Mouse (Mus musculus): Measurements from ENCODE around the gene Asxl1. TPM values are rescaled to one million over a fixed set of nuclear protein-coding genes. Genes with fewer than 3 reads are reported as not detected.
"Not testable (repeated sequence)": the region's sequence is repeated elsewhere in the genome, so short reads cannot be mapped to it uniquely, and the experiment has no call there.

Gene Asxl1
- polyA plus RNA-seq, 1 experiment from 2014 or later: 13.5 TPM

DNA sequence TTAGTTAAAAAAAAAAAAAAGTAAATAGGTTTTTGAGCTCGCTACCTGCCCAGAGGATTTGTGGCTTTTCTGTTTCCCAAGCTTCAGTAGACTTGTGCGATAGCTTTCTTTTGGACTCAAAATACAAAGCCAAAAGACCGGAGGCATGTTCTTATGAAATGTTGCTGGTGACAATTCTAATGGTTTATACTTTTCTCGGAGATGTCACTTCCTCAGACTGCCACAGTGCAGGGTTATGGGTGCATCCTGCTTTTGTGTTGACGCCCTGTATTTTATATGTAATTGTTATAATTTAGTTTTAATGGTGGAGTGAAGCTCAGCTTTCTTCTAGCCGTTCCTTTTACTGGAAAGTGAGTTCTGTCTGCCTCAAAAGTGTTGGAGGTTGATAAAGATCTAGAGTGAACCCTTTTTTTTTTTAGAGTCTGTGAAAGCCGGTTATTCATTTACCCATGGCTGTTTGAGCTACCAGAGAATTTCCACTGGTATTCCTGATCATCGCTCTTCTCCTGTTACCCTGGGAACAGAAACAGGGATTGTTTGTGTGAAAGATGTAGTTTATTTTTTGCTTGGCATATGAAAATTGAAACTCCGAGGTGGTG, 1.7 kb downstream of the Asxl1 start:
- Histone ChIP-seq H3K27ac (peak overlapping the region; percentile 97), H3K9me3 (no peaks in the 10 kb centered on the region), H3K9ac (peak overlapping the region; percentile 86), H3K4me3 (replicated peaks) (peak overlapping the region; percentile 82), H3K27me3 (replicated peaks) (no peaks in the 10 kb centered on the region), H3K36me3 (no peaks in the 10 kb centered on the region), H3K4me1 (replicated peaks) (peaks cover 18% of the 10 kb centered on the region), H3K4me2 (replicated peaks) (peak overlapping the region; percentile 69)
- 3% methylated on average over 9 of the region's 9 CpGs for WGBS
- ATAC-seq: no peak

DNA sequence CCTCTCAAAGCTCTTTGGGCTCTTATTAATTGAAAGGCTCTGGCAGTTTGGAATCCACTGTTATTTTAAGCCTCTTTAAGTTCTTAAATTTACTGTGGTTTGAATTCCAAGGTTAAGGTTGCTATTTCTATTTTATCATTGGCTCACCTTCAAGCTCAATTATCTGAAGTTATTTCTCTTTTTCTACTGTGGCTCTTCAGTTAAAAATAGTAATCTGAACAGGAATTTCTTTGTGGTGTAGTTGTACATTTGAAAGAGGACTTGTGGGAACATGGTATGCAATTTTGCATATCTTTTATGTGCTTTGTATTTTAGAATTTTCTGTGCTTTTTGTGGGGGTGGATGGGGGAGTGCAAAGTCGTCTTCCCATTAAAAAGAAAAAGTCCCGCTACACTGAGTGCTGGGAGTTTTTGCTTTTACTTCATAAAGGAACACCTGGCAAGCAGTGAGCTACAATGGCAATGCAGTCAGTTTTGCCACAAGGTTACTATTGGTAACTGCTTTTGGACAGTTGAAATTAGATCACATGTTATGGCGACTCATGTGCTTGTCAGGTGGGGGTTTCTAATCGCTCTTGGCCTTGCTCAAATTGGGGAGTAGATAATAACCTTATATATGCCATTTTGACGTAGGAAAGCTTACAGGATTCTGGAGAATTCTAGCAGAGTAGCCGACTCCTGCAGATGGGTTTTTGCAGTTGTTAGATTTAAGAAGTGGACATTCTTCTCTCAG, 2.6 kb downstream of the Asxl1 start:
- ATAC-seq: no peak
- peaks cover 18% of the 10 kb centered on the region for H3K4me1 ChIP-seq (replicated peaks)
- no peaks in the 10 kb centered on the region for H3K36me3 ChIP-seq
- H3K27me3 ChIP-seq (replicated peaks): no peaks in the 10 kb centered on the region
- no peak overlapping the region for H3K27ac ChIP-seq
- H3K9ac ChIP-seq: no peak overlapping the region; the same call in 1 of the 2 replicates
- no peaks in the 10 kb centered on the region for H3K9me3 ChIP-seq
- peak overlapping the region; percentile 69 for H3K4me2 ChIP-seq (replicated peaks)
- WGBS: 52% methylated on average over 6 of the region's 6 CpGs
- H3K4me3 ChIP-seq (replicated peaks): no peak overlapping the region; the same call in 1 of the 2 replicates

DNA sequence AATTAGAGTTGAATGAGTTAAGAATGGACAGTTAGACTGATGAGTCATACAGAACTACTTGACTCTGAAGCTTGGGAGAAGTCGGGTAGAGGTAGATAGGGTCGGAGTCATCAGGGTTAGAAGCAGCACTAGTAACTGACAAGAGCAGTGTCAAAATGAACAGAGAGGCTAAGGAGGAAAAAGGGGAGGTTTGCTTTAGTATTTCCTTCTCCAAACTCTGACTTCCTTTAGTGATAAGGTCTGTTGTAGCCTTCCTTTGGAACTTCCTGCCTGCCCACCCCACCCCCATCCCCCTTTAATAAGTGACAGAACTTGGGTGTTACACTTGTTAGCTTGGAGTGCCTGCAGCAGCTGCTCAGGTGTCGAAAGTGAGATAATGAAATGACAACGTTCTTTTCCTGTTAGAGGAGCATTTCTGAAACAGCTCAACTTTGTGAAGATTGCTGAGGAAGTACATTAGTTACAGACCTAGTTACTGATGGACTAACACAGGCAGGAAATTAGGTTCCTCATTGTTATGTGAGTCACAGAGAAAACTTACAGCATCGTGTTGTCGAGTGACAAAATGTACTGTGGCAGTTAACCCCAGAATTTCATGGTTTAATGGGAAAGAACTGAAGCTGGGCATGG, 5.0 kb downstream of the Asxl1 start:
- H3K9me3 ChIP-seq: no peaks in the 10 kb centered on the region
- 27% methylated on average over 6 of the region's 6 CpGs for WGBS
- no peak overlapping the region for H3K9ac ChIP-seq
- ATAC-seq: peak; percentile 35
- H3K27ac ChIP-seq: peak overlapping the region; percentile 13
- H3K4me3 ChIP-seq (replicated peaks): no peak overlapping the region
- peaks cover 13% of the 10 kb centered on the region for H3K4me1 ChIP-seq (replicated peaks)
- peaks cover 10% of the 10 kb centered on the region; the same call in 1 of the 2 replicates for H3K36me3 ChIP-seq
- peak overlapping the region; percentile 15; the same call in 1 of the 2 replicates for H3K4me2 ChIP-seq (replicated peaks)
- H3K27me3 ChIP-seq (replicated peaks): no peaks in the 10 kb centered on the region

DNA sequence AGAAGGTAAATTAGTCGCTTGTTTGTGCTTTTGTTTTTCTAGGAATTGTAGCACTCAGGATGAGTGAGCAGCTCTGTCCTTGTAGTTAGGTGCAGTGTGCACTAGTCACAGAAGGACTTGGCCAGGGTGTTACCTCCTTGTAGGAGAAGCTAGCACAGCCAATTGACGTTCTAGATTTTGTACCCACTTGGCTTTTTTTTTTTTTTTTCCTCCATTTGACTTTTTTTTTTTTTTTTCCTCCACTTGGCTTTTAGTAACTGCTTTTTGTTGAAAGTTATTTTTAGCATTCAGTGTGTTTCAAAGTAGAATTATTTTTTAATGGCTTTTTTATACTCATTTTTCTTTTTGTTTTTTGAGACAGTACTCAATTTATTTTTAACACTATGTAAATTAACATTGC, 9.0 kb downstream of the Asxl1 start:
- H3K4me2 ChIP-seq (replicated peaks): no peak overlapping the region
- ATAC-seq: no peak
- no peak overlapping the region for H3K9ac ChIP-seq
- peaks cover 29% of the 10 kb centered on the region for H3K36me3 ChIP-seq
- no peaks in the 10 kb centered on the region for H3K27me3 ChIP-seq (replicated peaks)
- peaks cover 6% of the 10 kb centered on the region for H3K4me1 ChIP-seq (replicated peaks)
- 0 out of 2 replicates have a peak overlapping the region, but pooled peaks have one; percentile 17 for H3K27ac ChIP-seq
- H3K9me3 ChIP-seq: no peaks in the 10 kb centered on the region
- 90% methylated on average over 2 of the region's 2 CpGs for WGBS
- H3K4me3 ChIP-seq (replicated peaks): no peak overlapping the region

DNA sequence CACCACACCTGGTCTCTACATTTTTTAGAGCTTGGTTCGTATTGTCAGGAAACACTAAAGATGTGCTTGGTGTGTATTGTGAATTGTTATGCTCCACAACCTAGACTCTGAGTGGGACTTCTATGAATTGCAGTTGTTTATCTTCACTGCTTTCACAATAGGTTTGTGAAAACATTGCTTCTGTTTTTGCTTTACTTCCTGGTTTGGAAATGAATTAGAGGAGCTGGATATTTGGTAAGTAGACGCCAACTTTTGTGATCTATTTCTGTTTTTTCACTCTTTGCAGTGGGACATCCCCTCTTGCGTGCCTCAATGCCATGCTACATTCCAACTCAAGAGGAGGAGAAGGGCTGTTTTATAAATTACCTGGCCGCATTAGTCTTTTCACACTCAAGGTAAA, 11.2 kb downstream of the Asxl1 start:
- Histone ChIP-seq H3K9me3 (no peaks in the 10 kb centered on the region), H3K4me3 (replicated peaks) (no peak overlapping the region), H3K27me3 (replicated peaks) (no peaks in the 10 kb centered on the region), H3K9ac (no peak overlapping the region), H3K36me3 (peaks cover 29% of the 10 kb centered on the region), H3K4me1 (replicated peaks) (no peaks in the 10 kb centered on the region), H3K27ac (no peak overlapping the region), H3K4me2 (replicated peaks) (no peak overlapping the region)
- 93% methylated on average over 4 of the region's 4 CpGs for WGBS
- ATAC-seq: no peak

DNA sequence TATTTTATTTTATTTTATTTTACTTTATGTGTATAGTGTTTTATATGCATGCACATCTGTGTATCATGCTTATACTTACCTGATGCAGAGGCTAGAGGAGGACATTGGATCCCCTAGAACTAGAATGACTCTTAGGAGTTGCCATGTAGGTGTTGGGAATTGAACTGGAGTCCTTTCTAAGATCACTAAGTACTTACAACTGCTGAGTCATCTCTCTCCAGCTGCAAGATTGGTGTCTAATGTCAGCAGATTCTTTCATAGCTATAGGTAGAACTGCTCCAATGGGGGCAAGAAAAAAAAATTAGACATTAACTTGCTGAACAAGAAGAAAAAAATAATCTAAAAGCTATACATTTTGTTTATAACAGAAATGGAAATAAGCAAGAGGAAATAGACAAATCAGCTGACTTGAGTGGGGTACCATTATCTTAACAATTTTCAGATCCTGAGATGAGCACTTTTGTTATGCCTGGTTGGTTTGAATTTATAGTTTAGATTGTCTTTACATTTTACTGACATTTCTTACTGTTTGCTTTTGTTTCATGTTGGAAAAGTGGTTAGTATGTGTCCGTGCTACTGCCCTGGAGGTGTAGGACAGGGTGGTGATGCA, 15.6 kb downstream of the Asxl1 start:
- WGBS: 94% methylated on average over 1 of the region's 1 CpGs
- Histone ChIP-seq H3K4me2 (replicated peaks) (no peak overlapping the region), H3K36me3 (peaks cover 29% of the 10 kb centered on the region), H3K4me3 (replicated peaks) (no peak overlapping the region), H3K9me3 (no peaks in the 10 kb centered on the region), H3K9ac (no peak overlapping the region), H3K27ac (no peak overlapping the region), H3K4me1 (replicated peaks) (no peaks in the 10 kb centered on the region), H3K27me3 (replicated peaks) (no peaks in the 10 kb centered on the region)
- ATAC-seq: no peak

DNA sequence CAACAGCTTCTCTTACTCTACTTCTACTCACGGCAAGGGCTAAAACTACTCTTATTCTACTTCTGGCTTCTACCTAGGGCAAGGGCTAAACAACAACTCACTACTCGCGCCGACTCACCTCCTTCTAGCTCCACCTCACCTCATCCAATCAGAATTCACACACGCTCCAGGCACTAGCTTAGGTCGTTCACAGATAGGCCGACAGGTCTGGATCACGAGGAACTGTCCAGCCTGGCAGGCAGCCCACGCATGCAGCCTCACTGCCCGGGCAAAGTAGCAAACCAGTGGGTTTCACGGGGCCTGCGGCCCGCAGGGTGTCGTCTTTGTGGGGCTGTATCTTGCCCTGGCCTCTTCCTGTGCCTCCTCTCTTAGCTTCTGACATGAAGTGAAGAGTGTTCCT, 18.9 kb downstream of the Asxl1 start:
- peaks cover 30% of the 10 kb centered on the region for H3K36me3 ChIP-seq
- H3K27me3 ChIP-seq (replicated peaks); H3K27ac ChIP-seq; H3K9ac ChIP-seq; H3K4me3 ChIP-seq (replicated peaks); ATAC-seq; H3K4me1 ChIP-seq (replicated peaks); H3K9me3 ChIP-seq; H3K4me2 ChIP-seq (replicated peaks): not testable (repeated sequence)
- 95% methylated on average over 14 of the region's 14 CpGs for WGBS

DNA sequence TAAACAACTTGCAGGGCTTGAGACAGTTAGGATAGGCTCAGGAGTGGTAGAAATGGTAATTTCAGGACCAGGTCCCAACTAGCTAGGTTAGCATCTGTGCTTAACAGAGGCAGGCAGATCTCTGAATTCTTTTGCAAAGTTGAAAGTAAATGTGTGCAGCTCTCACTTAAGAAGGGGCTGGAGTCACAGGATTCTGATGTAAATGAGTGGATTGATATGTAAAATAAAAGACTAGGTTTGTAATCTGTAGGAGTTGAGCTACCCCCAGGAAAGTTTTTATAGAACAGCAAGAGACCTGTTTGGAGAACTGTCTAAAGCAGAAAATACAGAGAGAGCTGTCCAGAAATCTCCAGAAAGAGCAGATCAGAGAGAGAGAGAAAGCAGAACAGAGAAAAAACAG, 25.2 kb downstream of the Asxl1 start:
- Histone ChIP-seq H3K9me3 (no peaks in the 10 kb centered on the region), H3K36me3 (peaks cover 18% of the 10 kb centered on the region), H3K4me3 (replicated peaks) (no peak overlapping the region), H3K27me3 (replicated peaks) (no peaks in the 10 kb centered on the region), H3K4me1 (replicated peaks) (no peaks in the 10 kb centered on the region), H3K9ac (no peak overlapping the region), H3K4me2 (replicated peaks) (no peak overlapping the region), H3K27ac (no peak overlapping the region)
- no peak for ATAC-seq

DNA sequence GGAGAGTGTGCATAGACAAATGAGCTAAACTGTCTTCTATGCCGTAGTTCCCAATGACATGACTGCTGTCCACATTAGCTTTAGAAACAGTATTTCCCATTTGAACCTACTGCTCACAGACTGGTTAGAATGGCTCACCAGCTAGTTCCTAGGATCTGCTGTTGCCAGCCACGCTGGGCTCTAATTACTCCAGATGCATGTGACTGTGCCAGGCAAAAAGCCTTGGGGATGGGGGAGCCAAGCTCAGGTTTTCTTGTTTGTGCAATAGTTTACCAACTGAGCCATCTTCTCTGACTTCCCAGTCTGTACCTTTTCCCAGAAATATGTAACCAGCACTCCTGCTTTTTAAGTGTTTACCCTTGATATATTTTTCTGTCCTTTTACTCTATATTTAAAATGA, 29.8 kb downstream of the Asxl1 start:
- no peak overlapping the region for H3K4me2 ChIP-seq (replicated peaks)
- no peak for ATAC-seq
- 81% methylated on average over 2 of the region's 2 CpGs for WGBS

DNA sequence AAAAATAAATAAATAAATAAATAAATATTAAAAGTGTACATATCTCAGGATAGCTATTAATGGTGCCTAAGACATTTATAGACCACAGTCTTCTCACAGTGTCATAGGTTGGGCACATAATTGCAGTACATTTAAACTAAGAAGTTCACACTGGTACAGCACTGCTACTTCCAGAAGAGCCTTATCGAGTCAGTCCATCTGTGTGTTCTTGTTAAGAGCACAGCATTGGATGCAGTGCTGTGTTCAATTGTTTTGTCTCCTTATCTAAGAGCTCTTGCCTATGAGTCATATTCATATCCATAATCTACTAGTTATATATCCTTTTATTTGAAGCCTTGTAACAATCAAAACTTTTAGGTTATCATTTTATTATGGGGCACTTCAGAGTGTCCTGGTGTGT, 34.9 kb downstream of the Asxl1 start:
- no peak for ATAC-seq
- Histone ChIP-seq H3K4me2 (replicated peaks) (no peak overlapping the region), H3K36me3 (peaks cover 9% of the 10 kb centered on the region)

More for the DNA sequence above, 29.8 kb downstream of the Asxl1 start:
- H3K9me3 ChIP-seq: no peaks in the 10 kb centered on the region
- no peaks in the 10 kb centered on the region for H3K27me3 ChIP-seq (replicated peaks)
- 0 out of 2 replicates have a peak, but pooled peaks cover 2% of the 10 kb centered on the region for H3K36me3 ChIP-seq
- no peaks in the 10 kb centered on the region for H3K4me1 ChIP-seq (replicated peaks)
- H3K27ac ChIP-seq: no peak overlapping the region
- no peak overlapping the region for H3K4me3 ChIP-seq (replicated peaks)
- H3K9ac ChIP-seq: no peak overlapping the region

DNA sequence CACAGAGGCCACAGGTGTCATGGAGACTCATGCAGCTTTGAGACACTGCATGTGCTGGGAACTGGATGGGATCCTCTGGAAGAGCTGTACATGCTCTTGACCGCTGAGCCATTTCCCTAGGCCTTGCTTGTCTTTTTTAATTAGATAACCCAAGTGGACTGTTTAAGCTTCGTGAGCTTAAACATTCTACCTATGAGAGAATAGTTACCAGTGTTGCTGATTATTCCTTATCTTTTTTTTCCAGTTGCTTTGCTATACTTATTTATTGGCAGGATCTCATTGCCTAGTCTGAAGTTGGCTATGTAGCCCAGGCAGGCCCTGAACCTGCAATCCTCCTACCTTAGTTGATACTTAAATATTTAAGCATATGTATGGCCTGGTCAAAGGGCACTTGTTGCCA, 44.2 kb downstream of the Asxl1 start:
- Histone ChIP-seq H3K4me3 (replicated peaks) (no peak overlapping the region), H3K27ac (no peak overlapping the region), H3K9me3 (no peaks in the 10 kb centered on the region), H3K4me1 (replicated peaks) (no peaks in the 10 kb centered on the region), H3K4me2 (replicated peaks) (no peak overlapping the region), H3K27me3 (replicated peaks) (no peaks in the 10 kb centered on the region), H3K9ac (no peak overlapping the region), H3K36me3 (peaks cover 36% of the 10 kb centered on the region)
- no peak for ATAC-seq
- 93% methylated on average over 2 of the region's 2 CpGs for WGBS

More for the DNA sequence above, 34.9 kb downstream of the Asxl1 start:
- Histone ChIP-seq H3K9me3 (no peaks in the 10 kb centered on the region), H3K27me3 (replicated peaks) (no peaks in the 10 kb centered on the region), H3K27ac (no peak overlapping the region), H3K4me1 (replicated peaks) (no peaks in the 10 kb centered on the region), H3K4me3 (replicated peaks) (no peak overlapping the region), H3K9ac (no peak overlapping the region)
- WGBS: 95% methylated on average over 1 of the region's 1 CpGs

DNA sequence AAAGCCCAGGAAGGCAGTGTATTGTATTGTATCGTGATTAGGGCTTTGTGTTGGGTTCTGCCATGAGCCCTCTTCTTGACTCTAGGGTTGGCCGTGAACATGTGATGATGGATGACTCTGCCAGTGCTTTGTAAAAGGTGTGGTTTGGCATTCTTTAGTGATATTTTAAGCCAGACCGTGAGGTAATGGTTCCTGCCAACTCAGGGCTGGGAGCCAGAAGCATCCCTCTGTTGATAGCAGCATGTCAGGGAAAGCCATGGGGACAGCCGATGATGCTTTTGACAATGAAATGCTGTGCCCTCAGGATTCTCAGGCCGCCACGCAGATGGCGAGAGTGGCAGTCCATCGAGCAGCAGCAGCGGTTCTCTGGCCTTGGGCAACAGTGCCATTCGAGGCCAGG, 47.4 kb downstream of the Asxl1 start:
- no peak overlapping the region for H3K4me2 ChIP-seq (replicated peaks)
- no peak overlapping the region for H3K4me3 ChIP-seq (replicated peaks)
- no peaks in the 10 kb centered on the region for H3K27me3 ChIP-seq (replicated peaks)
- WGBS: 91% methylated on average over 10 of the region's 10 CpGs
- peaks cover 62% of the 10 kb centered on the region for H3K36me3 ChIP-seq
- H3K4me1 ChIP-seq (replicated peaks): no peaks in the 10 kb centered on the region
- no peak overlapping the region for H3K9ac ChIP-seq
- H3K27ac ChIP-seq: no peak overlapping the region
- no peak for ATAC-seq
- H3K9me3 ChIP-seq: no peaks in the 10 kb centered on the region

Measured in intestine, embryonic 15.5 days (tissue).